ENCODE assay signal across 27 mouse cellular contexts in the genomic region with DNA sequence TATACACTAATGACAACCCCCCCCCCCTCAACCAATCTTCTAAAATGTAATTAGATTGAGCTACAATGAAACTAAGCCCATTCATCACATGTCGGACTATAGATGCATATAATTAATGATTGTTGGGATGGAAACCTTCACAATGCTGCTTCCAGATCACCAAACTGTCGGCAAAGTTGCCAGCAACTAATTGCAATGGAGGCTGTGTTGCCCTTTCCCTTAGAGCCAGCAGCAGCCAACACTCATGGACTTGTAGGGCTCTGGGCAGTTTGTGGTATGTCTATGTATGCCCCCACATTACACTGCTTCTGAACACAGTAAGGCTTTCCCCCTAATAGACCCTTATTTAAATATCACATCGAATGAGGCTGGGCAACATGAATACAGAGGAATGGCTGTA.
A peak's percentile ranks its signal among the peaks of the same experiment; 100 is the strongest.
DNase-seq lines count a peak whose midpoint lies in the region; ATAC-seq lines count a peak whose summit lies in the region.
"Had no signal": no experiment of that assay in that cellular context is flagged by ENCODE, and none has a peak within 500 bp of the region (broad histone marks: within the 10 kb centered on the region; RNA-seq: fewer than 3 reads in every experiment).

No protein-coding gene starts in this region.

- H3K9me3 ChIP-seq in forebrain, embryonic 13.5 days (replicated peaks): no peaks in the 10 kb centered on the region
- H3K9me3 ChIP-seq in forebrain, embryonic 12.5 days: no peaks in the 10 kb centered on the region
- no peaks in the 10 kb centered on the region for H3K9me3 ChIP-seq in forebrain, embryonic 15.5 days
- no peaks in the 10 kb centered on the region for H3K9me3 ChIP-seq in forebrain, embryonic 10.5 days
- H3K9me3 ChIP-seq: embryonic facial prominence, embryonic 13.5 days; embryonic facial prominence, embryonic 15.5 days; G1E had no signal

- 0 out of 2 replicates have a peak, but pooled peaks have one; percentile 16 for ATAC-seq in forebrain, embryonic 13.5 days
- ATAC-seq in forebrain, embryonic 12.5 days (ENCODE audit: low FRiP score): no peak
- peak; percentile 33; the same call in 1 of the 2 replicates for ATAC-seq in forebrain, embryonic 15.5 days (replicated peaks)
- ATAC-seq: activated CD4-positive, CD25-positive, alpha-beta regulatory T cell, adult 4 months; CD4-positive, CD25-positive, alpha-beta regulatory T cell, adult 4 months; Patski had no signal

- no peak for DNase-seq in forebrain, embryonic 10.5 days (ENCODE audit: extremely low spot score, low spot score)
- peak; percentile 55 for DNase-seq in heart, adult 11 months
- DNase-seq in heart, adult 8-10 months (ENCODE audit: low spot score): no peak
- DNase-seq in retina, postnatal 1 day: peak; percentile 79
- no peak for DNase-seq in retina, embryonic 14.5 days (ENCODE audit: low spot score)
- DNase-seq: adrenal gland, adult 8-10 months; adrenal gland, postnatal 14 days; adrenal gland, postnatal 36 days; B cell, adult 2 months; cerebellum, adult 11 months; cerebellum, adult 18-20 months; cerebellum, adult 8-10 months; cerebellum, adult 9-11 months; cerebellum, postnatal 14 days; cerebellum, postnatal 36 days; embryo, embryonic 11 days had no signal

- no peak overlapping the region for H3K4me3 ChIP-seq in forebrain, embryonic 13.5 days
- no peak overlapping the region for H3K4me3 ChIP-seq in forebrain, embryonic 12.5 days (replicated peaks)
- no peak overlapping the region for H3K4me3 ChIP-seq in forebrain, embryonic 15.5 days
- no peak overlapping the region for H3K4me3 ChIP-seq in forebrain, embryonic 10.5 days
- H3K4me3 ChIP-seq: embryonic facial prominence, embryonic 13.5 days; embryonic facial prominence, embryonic 15.5 days; erythroblast, embryonic 14.5 days had no signal

- H3K36me3 ChIP-seq in forebrain, embryonic 13.5 days (ENCODE audit: poor library complexity, severe bottlenecking): no peaks in the 10 kb centered on the region
- no peaks in the 10 kb centered on the region for H3K36me3 ChIP-seq in forebrain, embryonic 12.5 days (replicated peaks)
- H3K36me3 ChIP-seq in forebrain, embryonic 15.5 days: no peaks in the 10 kb centered on the region
- 0 out of 2 replicates have a peak, but pooled peaks cover 2% of the 10 kb centered on the region for H3K36me3 ChIP-seq in forebrain, embryonic 10.5 days (replicated peaks)

- 24% methylated on average over 3 of the region's 3 CpGs for WGBS in forebrain, embryonic 13.5 days
- WGBS in forebrain, embryonic 12.5 days: 43% methylated on average over 3 of the region's 3 CpGs
- 15% methylated on average over 3 of the region's 3 CpGs for WGBS in forebrain, embryonic 15.5 days
- WGBS in forebrain, embryonic 10.5 days: 62% methylated on average over 3 of the region's 3 CpGs

- no peak overlapping the region for H3K9ac ChIP-seq in forebrain, embryonic 13.5 days
- H3K9ac ChIP-seq in forebrain, embryonic 12.5 days: no peak overlapping the region
- no peak overlapping the region for H3K9ac ChIP-seq in forebrain, embryonic 15.5 days (replicated peaks)
- H3K9ac ChIP-seq: embryonic facial prominence, embryonic 13.5 days; embryonic facial prominence, embryonic 15.5 days had no signal

- H3K27me3 ChIP-seq in forebrain, embryonic 13.5 days: peaks cover 79% of the 10 kb centered on the region
- H3K27me3 ChIP-seq in forebrain, embryonic 12.5 days: peaks cover 86% of the 10 kb centered on the region
- H3K27me3 ChIP-seq in forebrain, embryonic 15.5 days: peaks cover 58% of the 10 kb centered on the region
- H3K27me3 ChIP-seq in forebrain, embryonic 10.5 days (ENCODE audit: poor library complexity, severe bottlenecking): peaks cover 100% of the 10 kb centered on the region
- H3K27me3 ChIP-seq: CH12.LX; embryonic facial prominence, embryonic 13.5 days; embryonic facial prominence, embryonic 15.5 days; Patski had no signal

- no peak overlapping the region for H3K27ac ChIP-seq in forebrain, embryonic 13.5 days
- H3K27ac ChIP-seq in forebrain, embryonic 12.5 days: no peak overlapping the region
- H3K27ac ChIP-seq in forebrain, embryonic 15.5 days (replicated peaks): no peak overlapping the region
- H3K27ac ChIP-seq in forebrain, embryonic 10.5 days: no peak overlapping the region
- H3K27ac ChIP-seq: embryonic facial prominence, embryonic 13.5 days; embryonic facial prominence, embryonic 15.5 days had no signal

- H3K4me2 ChIP-seq in forebrain, embryonic 13.5 days: no peak overlapping the region
- no peak overlapping the region for H3K4me2 ChIP-seq in forebrain, embryonic 12.5 days
- H3K4me2 ChIP-seq in forebrain, embryonic 15.5 days (replicated peaks): no peak overlapping the region
- H3K4me2 ChIP-seq: embryonic facial prominence, embryonic 13.5 days; embryonic facial prominence, embryonic 15.5 days had no signal

- peaks cover 33% of the 10 kb centered on the region for H3K4me1 ChIP-seq in forebrain, embryonic 13.5 days
- peaks cover 17% of the 10 kb centered on the region for H3K4me1 ChIP-seq in forebrain, embryonic 12.5 days
- H3K4me1 ChIP-seq in forebrain, embryonic 15.5 days: peaks cover 18% of the 10 kb centered on the region
- peaks cover 37% of the 10 kb centered on the region for H3K4me1 ChIP-seq in forebrain, embryonic 10.5 days

Comparison
In these comparisons a context has a peak if more than half of its experiments do, and no peak if none do; other contexts are left out.
1. DNase-seq: peak in heart, adult 11 months (single experiment) and retina, postnatal 1 day (single experiment); none in forebrain, embryonic 10.5 days (single experiment), heart, adult 8-10 months (single experiment) and retina, embryonic 14.5 days (single experiment).